Mouse (Mus musculus): ENCODE results near the gene Rnf216.

GRCm38 (mm10) chr5:143031193-143031592 lies 81.6 kb downstream of the Rnf216 start:
- TF ChIP-seq CTCF (IDR thresholded peaks at IDR 0.05; ENCODE audit: low read depth, low read length) (no peak), POLR2A (IDR thresholded peaks at IDR 0.05; ENCODE audit: borderline replicate concordance, low read depth, low read length) (no peak)
